Mouse (Mus musculus) gonadal fat pad, adult 2 months (tissue): ENCODE results near the gene Mrgbp. TPM values are rescaled to one million over a fixed set of nuclear protein-coding genes. Genes with fewer than 3 reads are reported as not detected.

Experiments
- DNase-seq: peaks from one replicate; pipeline ENCODE4 v3.0.0-alpha.2; 2012; ENCODE audit warnings: low read depth
- polyA plus RNA-seq: library from polyadenylated mRNA; depleted of rRNA; stranded (reverse); fragments of >200 nt; gene quantifications from 2 replicates; pipeline ENCODE4 v1.2.3, GENCODE M21; 2012; rRNA removed

The Mrgbp gene
- 19.9 and 20.0 TPM in 2 replicates for polyA plus RNA-seq

DNA sequence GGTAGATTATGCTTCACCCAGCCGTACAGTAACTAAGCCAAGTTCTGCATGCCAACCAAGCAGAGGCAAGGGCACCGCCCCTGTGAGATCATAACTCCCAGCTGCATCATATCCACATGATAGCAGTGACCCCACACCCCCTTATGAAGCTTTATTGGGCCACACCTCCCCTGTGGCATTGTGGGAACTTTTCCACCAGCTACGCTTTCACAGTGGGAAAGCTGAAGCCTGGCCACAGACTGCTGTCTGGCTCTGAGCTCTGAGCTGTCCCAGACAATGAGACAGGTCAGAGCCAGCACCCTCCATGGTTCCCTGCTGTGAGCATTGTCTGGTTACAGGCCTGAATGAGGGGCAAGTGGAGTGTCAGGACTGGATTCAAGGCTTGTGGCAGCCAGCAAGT is at the start of gene Mrgbp:
Mrgbp (plus strand) TSS at position 303 of the 400 bp plus-strand sequence.
- DNase-seq: no peak

DNA sequence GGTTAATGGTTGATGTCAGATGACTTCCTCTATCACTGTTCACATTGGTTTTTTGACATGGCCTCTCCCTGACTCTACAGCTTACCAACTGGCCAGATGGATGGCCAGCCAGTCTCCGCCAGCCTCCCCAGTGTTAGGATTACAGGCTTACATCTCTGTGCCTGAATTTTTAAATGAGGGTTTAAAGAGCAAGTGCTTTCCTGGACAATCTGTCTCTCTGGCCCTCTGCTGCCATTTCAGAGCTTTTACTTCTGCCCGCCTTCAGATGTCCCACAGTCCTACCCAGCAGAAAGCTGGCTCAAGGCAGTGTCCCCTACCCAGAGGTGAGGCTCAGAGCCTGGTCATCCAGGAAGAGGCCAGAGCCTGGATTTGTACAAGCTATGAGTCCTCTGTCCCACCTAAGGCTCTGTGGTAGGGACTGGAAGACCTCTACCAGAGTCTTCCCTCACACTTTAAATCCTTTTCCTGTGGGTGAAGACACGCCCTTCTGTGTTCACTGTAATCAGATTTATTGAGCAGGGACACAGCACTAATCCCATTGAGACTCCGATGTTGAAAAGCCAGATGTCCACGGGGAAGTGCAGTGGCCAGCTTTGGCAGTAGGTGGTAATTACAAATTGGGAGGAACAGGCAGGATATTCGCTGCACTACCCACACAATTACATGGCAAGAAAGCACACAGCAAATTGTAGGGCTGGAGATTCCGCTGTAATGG is 49.3 kb upstream of the Mrgbp start:
- no peak for DNase-seq

DNA sequence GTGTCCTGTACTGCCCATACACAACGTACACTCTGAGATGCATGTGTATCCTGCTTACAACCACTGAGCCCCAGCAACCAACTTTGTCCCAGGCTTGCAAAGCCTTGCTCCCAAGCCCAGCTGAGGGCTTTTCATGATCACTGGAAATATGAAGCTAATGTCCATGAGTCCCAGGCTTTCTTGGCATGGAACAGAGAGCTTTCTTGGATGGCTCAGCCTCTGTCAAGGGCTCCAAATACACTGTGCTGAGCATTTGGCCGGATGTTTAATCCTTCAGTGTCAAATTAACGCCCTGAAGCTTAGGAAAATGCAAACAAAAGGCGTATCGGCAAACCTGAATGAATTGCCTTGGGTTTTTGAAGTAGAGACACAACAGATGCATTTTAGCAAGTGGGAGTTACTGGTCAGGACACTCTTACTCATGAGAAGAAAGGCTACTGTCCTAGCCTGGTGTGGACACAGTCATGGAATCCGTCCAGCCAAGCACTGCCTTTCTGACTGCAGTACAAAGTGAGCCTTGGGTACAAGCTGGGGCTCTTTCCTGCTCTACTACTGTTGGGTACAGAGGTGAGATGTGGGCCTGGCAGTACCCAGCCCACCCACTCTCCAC is 48.6 kb upstream of the Mrgbp start:
- DNase-seq: no peak

DNA sequence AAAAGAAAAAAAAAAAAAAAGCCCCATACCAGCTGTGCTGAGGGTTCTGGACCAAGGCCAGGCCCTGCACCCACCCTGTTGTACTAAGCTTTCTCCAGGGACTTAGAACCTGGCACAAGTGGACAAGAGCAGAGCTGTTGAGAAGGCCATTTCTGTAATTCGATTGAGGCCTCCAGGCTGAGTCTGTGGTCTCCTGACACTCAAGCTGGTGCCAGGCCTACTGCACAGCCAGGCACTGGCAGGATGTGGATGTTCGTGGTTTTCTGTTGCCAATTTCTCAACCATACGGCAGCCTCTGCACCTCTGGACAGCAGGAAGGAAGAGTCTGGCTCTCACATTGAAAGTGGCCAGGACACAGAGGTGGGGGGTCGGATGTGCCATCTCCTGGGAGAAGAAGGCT is 47.9 kb upstream of the Mrgbp start:
- DNase-seq: no peak

DNA sequence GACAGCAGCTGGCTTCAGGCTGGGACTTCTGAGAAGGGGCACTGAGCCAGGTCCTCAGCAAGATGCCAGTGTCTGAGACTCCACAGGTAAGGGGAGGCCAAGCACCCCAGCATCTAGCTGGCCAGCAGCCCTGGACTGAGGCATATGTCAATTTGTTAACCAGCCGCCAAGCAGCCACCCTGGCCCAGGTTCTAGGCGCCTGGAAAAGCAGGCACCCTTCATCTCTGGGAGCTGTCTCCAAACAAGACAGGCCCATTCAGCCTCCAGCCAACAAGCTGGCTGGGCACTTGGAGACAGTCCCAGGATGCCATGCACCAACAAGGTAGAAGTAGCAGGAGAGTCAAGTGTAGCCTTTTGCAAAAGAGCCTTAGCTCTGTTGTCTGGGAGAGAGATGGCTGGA is 37.4 kb upstream of the Mrgbp start:
- DNase-seq: no peak

DNA sequence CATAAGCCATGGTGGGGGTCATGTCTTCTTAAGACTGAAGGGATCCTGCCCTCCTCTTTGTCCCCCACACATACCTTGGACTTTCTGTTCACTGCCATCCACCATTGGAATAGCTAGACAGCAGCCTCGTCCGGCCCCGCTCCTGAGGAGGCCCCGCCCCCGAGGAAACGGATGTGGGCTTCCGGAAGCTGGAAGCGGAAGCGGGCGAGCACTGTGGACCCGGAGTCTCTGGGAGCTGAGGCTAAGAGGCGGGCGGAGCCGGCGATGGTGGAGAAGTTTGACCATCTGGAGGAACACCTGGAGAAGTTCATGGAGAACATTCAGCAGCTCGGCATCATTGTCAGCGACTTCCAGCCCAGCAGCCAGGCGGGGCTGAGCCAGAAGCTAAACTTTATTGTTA is 36.1 kb upstream of the Mrgbp start:
- DNase-seq: no peak

DNA sequence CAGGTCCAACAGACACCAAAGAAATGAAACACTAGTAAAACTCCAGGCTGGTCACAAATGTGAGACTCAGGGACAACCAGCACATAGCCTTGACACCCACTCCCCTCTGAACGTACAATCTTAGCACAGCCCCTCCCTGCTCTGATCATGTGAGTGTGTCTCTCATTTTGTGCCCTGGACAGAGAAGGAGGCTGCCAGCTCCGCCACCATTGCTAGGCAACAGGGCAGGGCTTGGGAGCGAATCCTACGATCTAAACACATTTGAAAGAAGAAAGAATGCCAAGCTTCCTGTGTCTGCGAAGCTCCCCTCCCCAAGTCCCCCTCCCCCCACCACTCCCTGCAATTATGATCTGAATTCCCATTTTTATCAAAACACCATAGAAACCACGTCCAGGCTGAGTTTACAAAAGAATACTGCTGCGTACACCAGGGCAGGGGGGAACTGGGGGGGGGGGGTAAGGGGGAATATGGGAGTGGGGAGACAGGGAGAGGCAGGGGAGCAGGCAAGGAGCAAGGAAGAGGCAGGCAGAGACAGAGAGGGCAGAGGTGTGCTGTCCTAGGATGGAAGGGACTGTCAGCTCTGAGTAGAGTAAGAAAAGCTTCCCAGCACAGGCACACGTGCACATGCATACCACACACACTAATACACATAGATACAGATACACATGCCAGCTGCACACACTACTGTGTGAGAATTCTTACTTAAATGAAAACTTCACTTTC is 33.6 kb upstream of the Mrgbp start:
- no peak for DNase-seq

DNA sequence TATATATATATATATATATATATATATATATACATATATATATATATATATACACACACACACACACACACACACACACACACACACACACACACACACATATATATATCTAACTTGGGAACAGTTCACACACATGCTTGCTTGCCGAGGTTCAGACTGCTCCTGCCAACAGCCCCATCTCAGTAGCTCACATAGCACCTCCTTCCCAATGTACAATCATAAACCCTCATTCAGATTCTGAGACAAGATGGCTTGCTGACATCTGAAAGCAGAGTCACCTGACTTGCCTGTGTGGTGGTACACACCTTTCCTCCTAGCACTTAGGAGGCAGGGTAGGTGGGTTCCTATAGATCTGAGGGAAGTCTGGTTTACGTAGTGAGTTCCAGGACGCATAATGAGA is 28.8 kb upstream of the Mrgbp start:
- no peak for DNase-seq

DNA sequence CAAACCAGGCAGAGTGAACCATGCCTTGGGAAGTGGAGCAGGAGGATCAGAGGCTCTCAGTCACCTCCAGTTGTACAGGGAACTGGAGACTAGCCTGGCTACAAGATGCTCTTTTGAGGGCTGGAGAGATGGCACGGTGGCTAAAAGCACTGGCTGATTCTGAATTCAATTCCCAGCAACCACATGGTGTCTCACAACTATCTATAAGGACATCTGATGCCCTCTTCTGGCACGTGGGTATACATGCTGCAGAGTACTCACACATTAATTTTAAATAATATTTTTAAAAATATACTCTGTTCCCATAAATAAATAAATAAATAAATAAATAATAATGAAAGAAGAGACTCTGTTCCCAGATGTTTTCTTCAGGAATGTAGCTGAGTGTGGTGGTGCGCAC is 25.9 kb upstream of the Mrgbp start:
- no peak for DNase-seq

DNA sequence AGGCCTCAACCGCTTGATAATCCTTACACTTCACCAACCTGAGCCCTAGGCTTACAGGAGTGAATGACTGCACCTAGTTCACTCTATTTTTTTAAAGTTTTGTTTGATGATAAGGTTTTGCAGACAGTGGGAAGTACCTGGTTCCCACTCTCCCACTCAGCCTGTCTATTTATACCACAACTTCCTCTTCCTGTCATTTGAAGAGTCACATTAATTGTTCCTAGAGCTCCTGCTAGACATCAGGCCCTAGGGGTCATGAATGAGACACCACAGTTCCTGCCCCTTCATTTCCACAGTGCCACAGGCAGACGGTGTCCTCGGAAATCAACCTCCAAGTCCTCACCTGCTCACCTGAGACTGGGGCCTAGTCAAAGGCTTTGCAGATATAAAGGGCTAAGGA is 24.6 kb upstream of the Mrgbp start:
- DNase-seq: no peak

DNA sequence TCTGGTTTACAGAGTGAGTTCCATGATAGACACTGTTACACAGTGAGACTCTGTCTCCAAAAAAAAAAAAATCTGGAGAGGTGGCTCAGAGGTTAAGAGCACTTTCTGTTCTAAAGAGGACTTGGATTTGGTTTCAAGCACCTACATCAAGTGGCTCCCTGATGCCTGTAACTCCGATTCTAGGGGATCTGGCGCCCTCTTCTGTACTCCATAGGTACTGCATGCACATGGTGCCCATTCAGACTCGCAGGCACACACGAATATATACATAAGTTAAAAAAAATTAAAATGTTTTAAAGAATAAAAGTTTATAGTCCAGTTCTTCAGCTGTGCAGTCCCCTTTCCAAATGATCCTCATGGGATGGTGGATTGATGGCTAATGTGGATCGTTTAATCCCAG is 20.9 kb upstream of the Mrgbp start:
- no peak for DNase-seq

DNA sequence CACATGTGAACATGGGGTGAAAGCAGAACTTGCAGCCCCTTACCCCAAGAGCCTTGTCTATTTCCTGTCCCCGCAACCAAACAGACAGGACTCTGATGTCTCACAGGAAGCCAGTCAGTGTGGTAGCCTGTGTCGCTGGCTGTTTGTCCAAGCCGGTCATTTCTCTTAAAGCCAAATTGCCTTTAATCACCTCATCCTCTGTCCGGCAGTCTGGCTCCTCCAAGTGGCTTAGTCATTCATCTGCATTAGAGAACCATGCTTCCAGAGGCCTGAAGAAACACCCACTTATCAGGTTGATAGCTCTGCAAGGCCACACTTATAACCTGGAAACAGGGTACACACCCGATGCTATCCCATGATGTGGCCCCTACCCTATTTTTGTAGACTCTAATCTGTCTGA is 19.0 kb upstream of the Mrgbp start:
- DNase-seq: no peak

DNA sequence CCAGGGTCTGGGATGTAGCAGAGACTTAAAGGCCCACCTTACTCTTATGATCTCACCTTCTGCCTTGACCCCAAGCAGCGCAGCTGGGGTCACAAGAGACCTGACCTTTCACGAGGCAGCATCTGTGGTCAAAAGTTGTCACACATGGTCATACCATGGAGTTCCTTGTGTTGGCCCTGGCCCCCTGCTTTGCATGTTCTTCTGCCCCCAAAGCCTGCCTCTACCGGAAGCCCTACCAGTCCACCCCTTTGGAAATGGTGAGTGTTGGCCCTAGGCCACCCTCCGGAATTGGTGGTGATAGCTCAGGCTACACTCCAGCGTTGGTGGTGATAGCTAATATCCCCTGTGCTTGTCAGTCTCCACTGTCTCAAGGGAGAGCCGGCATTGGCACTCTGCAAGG is 17.8 kb upstream of the Mrgbp start:
- DNase-seq: no peak

DNA sequence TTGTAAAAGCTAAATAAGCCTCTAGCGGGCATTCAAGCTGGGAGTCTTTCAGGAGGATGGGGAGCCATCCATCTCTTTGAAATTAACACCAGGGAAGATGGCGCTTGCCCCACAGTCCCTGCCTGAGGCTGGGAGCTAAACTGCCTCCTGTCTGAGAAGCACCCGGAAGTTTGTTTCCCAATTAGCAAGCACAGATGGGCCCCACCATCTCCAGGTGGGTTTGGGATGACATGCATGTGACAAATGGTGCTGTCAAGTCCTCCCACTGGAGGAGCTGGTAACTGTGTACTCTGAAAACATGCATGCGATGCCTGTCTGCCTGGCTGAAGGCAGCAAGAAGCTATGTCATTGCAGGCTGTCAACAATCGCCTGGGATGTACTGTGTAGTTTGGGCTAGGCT is 17.3 kb upstream of the Mrgbp start:
- DNase-seq: no peak

DNA sequence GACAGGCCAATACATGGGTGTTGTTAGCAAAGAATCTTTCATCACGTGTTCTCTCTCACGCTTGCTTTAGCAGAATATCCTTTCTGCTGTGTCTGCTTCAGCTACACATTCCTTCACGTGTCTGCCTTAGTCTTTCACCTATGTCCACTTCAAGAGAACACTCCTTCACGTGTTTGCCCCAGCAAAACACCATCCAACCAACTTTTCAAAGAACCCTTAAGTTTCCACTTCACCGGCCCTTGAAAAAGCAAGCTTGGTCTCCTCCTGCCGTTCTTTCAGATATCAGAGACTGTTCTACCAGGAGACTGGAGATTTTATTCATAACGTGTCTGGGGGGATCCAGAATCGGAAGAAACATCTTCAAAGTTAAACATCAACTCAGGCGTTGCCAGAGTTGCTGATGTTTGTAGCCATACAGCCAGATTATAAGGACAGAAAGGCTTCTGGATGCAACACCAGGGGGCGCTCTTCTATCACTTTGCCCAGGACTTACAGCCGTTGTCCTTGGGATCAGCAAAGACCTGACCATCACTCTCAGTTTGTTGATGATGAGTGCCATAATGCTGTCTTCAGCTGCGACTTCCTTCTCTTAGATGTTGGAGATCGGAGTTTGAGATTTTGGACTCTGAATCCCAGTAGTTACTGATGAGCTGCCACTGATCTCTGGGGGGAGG is 14.7 kb upstream of the Mrgbp start:
- no peak for DNase-seq

DNA sequence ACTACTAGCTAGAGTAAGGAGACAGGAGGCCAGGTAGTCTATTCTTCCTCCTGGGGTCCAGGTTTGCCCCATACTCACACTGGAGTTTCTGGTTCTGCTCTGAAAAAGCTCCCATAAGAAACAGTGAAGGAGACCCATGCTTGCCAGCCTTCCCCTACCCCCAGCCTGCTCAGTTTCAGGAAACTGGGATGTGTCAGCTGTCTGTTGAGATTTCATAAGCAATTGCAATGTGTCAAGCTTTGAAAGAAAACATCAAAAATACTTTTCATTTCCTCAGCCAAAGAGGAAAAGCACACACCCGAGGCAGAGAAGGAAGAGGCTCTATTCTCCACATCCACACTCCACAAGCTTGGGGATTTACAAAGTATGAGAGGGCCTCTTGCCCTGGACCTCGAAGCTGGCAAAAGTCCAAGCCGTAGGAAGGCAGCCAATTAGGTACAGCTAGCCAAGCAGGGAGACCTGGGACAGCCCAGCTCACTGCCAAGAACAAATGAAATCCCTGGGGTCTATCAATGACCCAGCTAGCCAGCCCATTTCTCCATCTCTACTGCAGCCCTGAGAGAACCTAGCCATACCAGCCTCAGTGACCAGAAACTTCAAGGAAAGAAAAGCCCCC is 12.0 kb upstream of the Mrgbp start:
- DNase-seq: no peak

DNA sequence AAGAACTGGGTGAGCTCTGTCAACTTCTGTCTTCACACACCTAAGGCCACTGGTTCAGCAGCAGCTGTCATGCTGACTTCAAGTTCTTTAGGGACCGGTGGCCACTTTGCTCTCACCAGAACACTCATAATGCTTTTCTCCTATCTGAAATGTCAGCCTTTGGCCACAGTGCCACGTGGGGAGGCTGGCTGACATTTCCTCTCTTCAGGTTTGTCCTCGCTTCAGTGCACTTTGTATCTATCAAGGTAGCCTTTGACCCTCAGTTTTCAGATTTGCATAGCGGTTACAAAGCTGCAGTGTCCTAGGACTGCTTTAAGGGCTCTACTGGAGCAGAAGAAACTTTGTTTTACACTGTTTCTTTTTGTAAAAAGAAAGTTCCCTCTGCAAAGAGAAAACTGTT is 4.6 kb upstream of the Mrgbp start:
- DNase-seq: no peak

DNA sequence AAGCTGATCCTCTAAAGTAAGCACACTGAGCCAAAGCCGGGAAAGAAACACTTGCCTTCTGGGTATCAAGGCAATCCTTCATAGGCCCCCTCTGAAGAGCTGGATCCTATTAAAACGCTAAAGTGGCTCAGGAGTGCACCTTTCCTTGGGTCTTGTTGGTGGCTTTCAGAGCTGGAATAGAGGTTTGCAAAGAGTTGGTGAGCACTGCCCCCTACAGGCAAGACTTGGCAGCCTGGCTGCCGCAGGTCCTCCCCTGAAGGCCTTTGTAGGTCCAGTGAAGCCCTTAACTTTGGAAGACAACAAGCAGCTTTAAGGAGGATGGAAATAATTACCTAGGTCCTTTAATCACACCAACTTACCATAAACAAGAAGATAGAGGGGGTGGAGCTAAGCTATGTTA is 2.4 kb upstream of the Mrgbp start:
- no peak for DNase-seq

DNA sequence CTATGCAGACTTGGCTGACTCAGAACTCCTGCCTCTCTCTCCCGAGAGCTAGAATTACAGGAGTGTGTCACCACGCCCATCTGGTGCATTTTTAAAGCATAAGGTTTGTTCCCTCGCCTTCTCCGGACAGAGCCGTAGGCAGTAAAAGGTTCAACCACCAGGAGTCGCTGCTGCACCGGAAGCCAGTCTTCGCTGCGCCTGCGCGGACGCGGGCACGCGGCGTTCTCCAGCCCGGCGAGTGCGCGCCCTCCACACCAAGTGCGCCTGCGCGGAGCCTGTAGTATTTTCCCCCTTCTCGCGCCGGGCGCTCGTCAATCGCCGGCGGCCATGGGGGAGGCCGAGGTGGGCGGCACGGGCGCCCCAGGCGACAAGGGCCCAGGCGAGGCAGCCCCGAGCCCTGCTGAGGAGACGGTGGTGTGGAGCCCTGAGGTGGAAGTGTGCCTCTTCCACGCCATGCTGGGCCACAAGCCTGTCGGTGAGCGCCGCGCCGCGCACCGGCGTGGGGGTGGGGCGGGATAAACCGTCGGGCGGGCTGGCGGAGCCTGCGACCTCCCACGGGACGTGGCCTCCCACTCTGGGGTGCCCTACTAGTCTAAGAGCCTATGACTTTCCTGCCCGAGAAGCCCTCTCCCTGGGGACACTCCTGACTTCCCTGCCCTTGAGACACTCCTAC is 1.5 kb downstream of the Mrgbp start:
- peak; percentile 57 for DNase-seq

DNA sequence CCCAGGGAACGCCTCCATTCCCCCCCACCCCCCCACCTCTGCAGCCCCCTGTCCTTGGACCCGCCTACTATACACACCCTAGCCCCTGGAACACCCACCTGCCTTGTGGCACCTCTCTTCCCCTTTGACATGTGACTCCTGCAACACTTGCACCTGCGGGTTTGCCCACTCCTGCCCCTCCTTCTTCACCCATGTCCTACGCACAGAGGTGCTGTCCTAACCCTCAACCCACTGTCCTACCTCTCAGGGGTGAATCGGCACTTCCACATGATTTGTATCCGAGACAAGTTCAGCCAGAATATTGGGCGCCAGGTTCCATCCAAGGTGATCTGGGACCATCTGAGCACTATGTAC is 2.0 kb downstream of the Mrgbp start:
- no peak for DNase-seq

DNA sequence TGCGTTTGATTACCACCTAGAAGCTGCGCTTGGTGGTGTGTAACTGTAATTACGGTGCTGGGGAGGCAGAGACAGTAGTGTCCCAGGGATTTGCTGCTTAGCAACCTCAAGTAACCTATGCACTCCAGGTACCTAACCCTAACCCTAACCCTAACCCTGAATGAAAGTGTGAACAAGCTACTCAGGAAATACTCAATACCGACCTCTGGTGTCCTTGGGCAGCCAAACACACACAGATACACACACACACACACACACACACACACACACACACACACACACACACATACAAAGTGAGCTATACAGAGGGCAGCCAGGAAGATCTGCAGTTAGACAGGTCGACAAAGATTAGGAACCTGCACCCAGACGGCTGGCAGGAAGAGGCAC is 7.6 kb downstream of the Mrgbp start:
- DNase-seq: no peak
